Mouse (Mus musculus) retina, adult 2 months (tissue): Measurements from ENCODE around the gene Myh9.
"Not testable (repeated sequence)": the region's sequence is repeated elsewhere in the genome, so short reads cannot be mapped to it uniquely, and the experiment has no call there.

ENCODE experiments used
- DNase-seq: peaks from one replicate; pipeline ENCODE4 v3.0.0-alpha.2; 2012; ENCODE audit warnings: low read depth, low spot score

The Myh9 gene

DNA sequence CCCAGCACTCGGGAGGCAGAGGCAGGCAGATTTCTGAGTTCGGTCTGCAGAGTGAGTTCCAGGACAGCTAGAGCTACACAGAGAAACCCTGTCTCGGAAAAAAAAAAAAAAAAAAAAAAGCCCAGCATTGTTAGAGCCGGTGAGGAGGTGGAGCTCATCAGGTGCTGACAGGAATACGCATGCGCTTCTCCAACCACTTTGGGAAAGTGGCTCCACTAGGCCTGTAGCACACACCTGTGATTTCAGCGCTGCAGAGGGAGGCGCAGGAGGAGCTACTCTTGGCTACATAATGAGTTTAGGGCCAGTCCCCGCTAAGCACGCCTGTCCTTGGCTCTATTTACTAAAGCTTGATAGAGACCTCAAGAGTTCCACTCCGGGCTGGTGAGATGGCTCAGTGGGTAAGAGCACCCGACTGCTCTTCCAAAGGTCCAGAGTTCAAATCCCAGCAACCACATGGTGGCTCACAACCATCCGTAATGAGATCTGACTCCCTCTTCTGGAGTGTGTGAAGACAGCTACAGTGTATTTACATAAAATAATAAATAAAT, 1.6 kb upstream of the Myh9 start:
- DNase-seq: not testable (repeated sequence)

DNA sequence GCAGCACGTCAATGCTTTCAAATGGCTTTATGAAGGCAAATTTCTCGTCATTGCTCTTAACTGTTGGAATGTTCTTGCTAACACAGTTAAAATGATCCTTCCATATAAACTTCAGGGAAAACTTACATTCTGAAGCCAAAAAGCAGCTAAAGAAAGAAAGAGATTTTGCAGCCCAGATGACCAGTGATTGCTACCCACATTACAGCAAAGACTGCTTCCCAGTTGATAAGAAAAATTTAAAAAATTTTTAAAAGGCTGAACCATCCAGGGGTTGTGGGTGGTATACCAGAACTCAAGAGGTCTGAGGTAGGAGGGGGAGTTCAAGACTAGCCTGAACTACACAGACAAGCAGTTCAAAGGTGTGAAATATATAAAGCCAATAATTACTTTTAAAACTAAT, 1.1 kb upstream of the Myh9 start:
- no peak for DNase-seq

DNA sequence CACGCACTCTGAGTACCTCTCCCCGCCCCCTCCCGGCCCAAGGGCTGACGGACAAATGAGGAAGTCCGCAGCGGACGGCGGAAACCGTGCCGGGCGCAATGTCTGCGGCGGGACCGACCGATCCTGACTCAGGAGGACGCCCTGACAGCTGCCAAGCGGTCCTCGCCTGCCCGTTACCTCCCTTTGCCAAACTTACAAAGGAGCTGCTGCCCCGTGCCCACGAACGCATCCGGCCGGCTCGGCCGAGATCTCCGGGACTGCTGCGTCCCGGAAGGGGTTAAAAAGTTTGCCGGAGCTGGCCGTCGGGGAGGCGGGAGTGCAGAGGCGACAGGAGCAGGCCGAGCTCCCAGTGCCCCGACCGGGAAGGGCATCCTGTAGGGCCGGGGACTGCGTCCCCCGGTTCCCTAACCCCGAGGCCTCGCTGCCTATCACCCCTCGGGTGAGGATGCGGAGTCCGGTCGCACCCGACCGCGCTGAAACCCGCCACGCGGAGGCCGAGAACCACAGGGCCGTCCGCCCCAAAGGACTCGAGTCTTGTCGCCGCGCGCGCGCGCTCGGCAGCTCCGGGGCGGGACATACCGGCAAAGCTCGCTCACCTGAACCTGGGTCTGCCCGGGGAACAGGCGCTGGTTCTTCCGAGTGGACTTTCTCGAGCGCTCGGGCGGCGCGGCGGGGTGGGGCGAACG, 471 bp downstream of the Myh9 start:
- peak; percentile 74 for DNase-seq

DNA sequence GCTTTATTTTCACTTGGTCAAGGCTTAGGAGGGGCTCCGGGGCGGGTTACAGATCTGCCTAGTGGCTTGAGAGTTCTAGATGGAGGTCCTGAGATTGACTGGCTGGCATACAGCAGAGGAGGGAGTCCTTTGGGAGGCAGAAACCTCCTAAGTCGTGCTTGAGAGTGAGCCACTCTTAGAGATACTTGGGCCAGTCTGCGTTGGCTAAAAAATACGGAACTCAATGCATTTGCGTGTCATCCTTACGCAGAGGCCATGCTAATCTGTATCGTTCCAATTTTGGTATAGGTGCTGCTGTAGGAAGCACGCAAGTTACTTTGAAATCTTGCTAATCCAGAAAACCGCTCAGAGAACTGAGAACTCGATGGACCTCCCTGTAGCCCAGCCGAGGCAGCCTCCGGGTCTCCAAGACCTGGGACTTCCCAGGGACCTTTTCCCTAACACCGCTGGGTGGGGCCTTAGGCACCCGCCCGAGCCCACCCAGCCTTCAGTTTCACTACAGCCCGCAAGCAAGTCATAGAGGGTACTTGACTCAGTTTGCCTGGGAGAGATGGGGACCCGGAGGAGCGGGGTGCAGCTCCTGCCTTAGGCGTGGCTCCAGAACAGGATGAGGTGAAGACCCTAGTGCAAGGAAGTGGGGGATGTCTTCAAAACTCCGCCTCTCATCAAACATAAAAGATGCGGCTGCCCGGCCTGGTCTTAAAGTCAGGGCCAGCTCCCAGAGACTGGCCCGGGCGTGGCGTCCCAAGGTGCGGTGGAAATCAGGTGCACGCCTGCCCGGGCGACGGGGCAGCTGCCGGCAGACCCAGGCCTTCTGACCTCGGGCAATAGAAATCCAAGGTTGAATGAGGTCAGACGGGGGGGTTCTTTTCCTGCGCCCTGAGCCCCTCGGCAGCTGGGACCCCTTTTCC, 1.3 kb downstream of the Myh9 start:
- no peak for DNase-seq

DNA sequence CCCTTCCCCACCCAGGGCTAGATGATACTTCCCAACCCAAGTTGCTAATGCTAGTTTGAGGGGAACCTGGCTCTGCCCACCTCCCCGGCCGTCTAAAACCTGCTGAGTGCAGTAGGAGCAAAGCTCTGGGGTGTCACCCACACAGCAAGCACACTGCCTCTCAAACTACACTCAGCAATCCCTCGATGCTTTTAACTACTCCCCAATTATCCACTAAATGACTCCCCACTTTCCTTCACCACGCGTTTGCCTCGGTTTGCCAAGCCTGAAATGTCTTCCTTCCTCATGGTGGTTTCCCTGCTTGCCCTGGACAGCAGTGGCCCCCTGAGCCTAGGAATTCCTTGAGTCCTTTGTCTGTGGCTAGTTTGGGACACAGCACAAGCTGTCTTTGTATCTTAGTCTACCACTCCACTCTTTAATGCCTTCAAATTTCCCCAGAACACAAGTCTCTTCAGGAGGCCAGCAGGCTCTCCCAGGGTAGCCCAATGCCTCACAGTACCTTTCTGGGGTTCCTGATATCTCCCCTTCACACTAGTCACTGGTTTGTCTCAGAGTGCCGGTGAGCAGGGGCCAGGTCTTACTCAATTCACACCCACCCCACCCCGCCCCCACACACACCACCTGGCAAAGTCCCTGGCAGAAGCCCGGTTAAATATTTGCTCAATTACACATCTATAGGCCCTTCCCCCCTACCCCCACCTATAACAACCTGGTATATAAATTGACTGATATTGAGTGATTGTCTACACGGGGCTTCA, 2.3 kb downstream of the Myh9 start:
- DNase-seq: no peak

DNA sequence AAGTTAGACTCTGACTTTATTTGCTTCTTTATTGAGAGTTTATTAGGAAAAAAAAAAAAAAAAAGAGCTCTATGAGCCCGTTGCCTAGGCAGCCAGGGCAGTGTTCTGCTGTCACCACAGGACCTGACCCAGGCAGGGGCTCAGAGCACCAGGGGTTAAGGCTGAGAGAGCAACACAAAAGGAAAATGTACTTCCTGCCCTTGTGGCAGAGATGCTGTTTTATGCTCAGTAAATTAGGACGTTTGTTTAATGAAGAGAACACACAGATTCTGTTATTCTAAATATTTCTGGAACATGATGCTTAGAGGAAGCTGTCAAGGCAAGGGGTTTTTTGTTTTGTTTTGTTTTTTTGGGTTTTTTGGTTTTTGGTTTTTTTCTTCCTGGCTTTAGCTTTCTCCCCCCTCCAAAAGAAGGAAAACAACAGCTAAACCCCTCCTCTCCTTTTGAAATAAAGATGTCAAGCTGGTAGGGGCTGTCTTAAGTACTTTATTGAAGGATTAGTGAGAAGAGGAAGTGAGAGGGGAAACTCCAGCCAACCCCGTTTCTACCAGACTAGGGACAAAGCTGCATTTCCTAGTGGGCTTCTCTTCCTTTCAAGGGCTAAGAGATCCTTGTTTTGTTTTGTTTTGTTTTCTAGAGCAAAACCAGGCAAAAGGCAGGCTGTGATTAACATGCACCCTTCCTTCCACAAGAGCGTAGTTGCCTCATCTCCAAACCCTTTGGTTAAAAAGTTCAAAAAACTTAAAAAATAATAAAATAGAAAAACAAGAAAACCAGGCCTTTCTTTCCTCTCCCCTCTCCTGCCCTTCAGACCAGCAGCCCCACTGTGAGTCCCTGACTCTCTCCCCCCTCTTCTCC, 3.2 kb downstream of the Myh9 start:
- DNase-seq: no peak

DNA sequence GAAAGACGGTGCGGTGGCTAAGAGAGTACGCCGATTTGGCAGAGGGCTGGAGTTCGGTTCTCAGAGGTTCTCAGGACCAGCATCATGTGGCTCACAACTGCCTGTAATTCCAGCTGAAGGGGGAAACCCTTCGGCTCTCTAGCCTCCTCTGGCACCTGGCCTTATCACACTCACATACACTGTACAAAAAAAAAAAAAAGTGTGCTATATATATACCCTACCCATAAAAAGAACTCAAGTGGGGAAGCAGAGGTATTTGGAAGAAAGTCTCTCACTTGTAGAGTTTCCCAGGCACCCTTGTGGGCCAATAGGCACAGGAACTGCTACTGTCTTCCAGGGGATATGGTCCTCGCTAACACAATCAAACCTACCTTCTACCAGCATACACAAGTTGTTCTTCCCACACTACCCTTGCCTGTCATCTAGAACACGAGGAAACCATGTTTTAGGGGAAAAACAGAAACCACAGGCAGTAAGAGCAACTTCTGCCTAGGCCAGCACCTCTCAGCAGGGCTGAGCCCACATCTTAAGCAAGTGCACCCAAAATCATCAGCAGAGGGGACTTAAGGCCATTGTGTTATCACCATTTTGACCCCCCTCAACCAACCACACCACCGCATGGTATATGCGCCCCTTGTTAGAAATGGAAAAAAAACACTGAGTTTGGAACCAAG, 4.4 kb downstream of the Myh9 start:
- no peak for DNase-seq

DNA sequence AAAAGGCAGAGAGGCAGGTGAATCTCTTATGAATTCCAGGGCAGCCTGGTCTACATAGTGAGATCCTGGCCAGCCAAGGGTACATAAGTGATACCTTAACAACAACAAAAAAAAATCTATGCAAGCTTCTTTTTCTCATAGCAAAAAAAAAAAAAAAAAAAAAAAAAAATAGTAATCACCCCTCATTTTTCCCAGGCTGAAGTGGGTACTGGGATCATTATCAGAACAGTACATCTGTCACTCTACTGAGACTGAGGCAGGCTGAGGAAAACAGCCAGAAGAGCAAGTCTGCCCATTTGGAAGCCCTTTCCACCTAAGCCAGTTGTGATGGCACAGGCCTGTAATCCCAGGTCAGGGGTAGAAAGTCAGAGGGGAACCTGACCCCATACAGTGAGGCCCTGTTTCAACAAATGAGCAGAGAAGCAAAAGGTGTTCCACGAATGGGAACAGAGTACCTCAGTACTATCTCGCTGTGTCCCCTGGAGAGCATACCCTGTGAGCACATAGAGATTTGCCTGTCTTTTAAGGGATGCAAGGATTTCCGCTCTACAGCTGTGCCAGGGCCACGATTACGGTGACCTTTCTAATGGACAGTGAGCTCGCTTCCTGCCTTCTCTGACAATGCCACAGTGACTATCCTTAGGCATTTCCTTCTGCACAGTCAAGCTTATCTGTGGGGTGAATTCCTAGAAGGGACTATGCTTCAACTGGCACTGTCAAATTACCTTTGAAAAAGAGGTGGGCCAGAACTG, 5.1 kb downstream of the Myh9 start:
- no peak for DNase-seq

DNA sequence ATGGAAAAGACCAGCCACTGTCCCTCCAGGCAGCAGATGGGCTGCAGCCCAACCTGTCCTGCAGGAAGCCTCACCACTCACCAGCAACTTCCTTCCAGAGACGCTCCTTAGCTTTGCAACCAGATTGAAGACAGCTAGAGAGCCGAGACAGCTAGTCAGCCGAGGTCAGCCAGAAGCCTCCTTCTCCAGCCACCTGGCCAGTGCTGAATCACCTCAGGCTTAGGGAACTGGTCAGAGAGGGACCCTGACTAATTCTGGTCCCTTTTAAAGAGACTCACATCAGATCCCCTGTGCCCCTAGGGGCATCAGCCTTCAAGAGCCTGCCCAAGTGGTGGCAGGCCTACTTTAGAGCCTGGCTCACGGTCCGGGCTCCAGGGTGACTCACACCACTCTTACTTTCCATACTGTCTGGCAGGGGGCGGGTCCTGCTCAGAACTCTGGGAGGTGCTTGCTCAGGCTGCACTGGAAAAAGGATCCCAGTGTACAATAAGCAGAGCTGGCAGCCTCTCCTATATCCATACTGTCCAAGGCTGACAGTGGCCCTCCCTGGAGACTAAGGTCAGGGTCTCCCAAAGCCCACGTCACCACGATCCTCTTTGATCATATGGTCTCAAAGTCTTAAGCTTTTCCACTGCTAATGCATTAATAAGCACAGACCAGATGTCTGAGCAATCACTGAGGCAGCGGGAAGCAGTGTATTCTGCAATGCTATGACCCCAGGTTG, 5.9 kb downstream of the Myh9 start:
- no peak for DNase-seq

DNA sequence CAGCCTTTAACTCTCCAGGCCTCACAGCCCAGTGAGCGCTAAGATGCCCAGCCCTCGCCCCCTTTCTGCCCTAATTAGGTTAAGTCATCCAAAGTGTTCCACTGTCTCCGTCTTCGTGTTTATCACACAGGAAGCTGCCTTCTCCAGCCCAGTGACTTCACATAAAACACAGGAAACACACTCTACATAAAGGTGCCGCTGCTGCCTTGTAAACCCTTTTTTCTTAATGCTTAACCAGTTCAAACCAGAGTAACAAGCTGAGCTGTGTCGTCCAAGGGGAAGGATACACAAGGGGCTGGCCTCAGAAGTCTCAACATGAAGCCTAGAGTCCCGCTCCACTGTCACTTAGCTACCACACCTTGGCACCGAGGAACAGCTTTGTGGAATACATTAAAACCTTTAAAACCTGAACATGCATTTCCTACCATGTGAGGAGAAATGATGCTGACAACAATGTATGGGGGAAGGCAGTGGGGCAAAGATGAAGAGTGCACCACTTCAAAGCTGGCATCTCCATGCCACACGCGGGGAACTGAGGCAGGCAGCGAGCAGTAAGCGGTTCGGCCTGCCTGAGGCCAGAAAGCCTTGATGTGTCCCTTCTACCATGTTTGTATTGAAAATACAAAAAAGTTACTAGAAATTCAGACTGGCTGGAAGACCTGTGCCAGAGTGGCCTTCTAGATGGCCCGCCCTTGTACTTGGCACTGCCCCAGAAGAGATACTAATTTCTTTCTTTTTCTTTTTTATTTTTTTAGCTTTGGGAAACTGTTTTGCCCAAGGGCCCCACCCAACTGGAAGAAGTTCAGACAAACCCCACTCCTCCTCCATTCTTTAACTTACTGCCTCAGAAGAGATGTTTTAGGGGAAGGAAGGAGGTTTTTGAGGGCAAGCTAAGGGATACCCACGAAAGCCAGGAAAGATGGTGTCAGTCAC, 7.4 kb downstream of the Myh9 start:
- DNase-seq: no peak

DNA sequence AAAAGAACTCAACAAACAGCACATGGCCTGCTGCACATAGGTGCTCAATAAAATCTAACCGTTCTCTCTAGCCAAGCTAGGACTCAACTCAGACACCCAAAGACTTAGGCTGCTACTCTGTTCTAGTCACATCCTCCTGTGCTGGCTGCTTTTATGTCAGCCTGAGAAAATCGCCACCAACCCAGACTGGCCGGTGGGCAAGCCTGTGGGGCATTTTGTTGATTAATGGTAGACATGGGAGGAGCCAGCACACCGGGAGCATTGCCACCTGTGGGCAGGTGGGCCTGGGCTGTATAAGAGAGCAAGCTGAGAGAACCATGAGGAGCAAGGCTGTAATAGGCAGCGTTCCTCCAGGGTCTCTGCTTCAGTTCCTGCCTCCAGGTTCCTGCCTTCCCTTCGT, 8.2 kb downstream of the Myh9 start:
- DNase-seq: no peak

DNA sequence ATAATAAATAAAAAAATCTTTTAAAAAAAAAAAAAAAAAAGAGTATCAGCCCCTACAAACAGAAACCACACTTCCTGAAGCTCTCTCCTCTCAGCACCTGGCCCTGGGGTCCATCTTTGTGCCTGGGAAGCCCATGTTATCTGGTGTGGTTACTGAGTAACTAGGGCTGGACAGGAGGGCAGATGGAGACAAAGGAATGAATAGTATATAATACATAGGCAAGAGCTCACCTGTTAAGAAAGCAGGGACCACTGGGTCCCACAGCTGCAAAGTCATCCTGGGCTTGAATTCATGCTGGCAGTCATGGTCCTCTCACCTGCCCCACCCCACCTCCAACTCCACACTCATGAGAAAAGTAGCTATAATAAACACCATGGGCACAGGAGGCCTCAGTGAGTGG, 8.9 kb downstream of the Myh9 start:
- no peak for DNase-seq

DNA sequence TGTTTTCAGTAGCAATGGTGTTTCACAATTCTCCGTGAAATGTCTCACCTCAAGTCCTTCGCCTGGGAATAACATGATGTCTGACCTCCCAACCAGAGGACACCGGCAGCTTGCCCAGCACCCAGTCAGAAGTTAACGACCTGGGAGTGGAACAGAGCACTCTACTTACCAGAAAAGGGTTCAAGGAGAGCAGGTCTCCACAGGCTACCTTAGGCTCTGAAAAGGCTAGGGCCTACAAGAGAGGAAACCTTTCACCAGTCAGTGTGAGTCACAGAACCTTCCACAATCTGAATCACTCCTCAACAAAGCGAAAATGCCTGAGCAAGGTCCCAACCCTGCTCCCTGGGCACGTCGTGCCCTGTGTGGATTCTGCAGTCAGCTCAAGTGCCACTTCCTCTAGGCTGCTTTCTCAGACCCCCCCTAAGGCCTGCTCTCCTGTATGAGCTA, 9.5 kb downstream of the Myh9 start:
- DNase-seq: no peak

DNA sequence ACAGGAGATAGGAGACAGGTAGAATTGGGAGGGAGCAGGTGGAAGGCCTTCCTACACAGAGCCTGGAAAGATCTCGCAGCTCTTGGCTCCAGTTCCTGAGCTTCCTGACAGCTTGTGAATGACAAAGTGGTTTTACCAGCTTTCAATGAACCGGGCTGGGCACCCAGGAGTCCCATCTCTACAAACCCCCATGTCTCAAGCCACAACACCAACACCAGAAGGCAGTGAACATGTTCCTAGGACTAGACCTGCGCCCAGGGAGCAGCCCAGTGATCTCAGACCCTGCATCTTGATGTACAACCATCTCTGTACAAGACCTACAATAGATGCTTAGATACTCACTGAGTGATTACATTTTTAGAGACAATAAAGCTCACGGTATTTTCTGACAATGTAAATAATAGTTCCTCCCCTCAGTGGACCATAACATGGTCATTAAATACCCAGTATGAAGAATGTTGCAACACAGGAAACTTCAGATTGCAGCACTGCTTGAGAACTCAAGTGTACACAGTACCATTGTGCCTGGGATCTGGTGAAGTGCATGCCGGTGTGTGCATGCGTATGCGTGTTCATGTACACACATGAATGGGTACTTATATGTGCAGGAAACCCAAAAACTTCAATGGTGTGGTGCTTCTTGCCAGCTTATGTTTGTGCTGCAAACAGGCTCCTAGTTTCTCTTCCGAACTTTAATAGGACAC, 10.1 kb downstream of the Myh9 start:
- DNase-seq: no peak

DNA sequence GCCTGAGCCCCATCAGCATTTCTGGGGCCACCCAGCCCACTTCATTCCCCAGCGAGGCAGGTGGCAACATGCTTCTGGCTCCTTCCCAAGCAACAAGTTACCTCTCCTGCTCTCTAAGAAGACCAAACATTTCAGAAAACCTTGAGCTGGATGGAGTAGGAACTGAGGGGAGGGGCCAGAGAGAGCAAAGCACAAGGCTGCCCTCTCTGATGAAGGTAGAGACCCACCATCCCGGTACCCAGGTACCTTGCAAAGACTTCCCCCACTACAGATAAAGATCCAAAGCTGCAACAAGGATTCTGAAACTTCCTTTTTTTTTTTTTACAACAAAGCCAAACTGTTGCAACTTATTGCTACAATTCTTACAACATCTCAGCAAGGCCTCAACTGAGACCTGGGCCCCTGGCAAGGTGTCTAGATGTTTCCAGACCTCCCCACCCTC, 10.8 kb downstream of the Myh9 start:
- no peak for DNase-seq

DNA sequence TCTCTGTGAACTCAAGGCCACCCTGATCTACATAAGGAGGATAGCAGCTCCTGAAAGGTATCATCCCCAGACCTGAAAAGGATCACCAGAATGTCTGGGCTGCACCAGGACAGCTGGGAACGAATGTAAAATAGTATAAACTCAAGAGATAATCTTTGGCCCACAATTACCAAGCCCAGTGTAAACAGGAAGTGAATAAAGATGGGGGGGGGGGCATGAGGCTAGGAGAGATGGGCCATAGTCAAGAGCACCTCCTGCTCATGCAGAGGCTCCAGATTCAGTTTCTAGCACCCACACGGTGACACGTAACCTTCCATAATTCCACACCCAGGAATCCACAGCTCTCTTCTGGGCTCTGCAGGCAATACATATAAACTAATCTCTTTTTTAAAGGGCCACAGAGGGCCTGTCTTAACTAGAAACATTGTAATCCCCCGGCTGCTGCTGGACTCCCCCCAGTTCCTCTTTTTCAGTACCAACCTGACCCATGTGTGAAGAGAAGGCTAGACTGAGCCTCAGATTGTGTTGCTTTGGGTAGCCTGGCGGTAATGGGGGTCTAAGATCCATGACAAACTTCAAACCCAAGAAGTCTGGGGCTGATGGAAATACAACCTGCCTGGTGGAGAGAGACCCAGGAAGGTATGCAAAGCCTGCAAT, 11.4 kb downstream of the Myh9 start:
- DNase-seq: no peak

DNA sequence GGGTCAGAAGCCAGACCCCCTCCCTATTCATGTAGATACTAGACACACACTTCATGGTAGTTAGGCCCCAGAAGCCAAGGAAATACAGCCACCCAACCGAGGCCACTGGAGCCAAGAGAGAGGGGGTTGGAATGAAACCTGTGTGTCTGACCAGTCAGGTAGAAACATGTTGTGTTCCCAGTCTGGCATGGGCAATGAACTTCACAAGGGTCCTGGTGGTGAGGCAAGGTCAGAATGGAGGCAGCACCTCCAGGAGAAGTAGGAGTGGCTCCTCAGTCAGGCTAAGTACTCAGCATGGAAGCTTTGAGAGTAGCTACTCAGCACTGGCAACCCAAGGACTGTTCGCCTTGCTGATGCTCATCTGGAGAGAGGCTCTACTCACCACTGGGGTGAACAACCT, 12.4 kb downstream of the Myh9 start:
- no peak for DNase-seq
